Mouse (Mus musculus) lung, adult 2 months (tissue): Measurements from ENCODE around the gene Ssrp1. TPM values are rescaled to one million over a fixed set of nuclear protein-coding genes. Genes with fewer than 3 reads are reported as not detected.

Source experiments
- DNase-seq: peaks from one replicate; pipeline ENCODE4 v3.0.0; 2022
- H3K4me1 ChIP-seq: fragments of 200-500 bp; 2 replicates; pipeline ENCODE4 v1.6.1; 2011; ENCODE audit warnings: low read length; ENCODE audit not compliant: control insufficient read depth, insufficient read depth
- H3K4me3 ChIP-seq: fragments of 200-500 bp; replicated peaks from 2 replicates; pipeline ENCODE3; 2011; ENCODE audit warnings: low read depth, mild to moderate bottlenecking, control low read depth, low read length; ENCODE audit errors: extremely low read depth
- CTCF ChIP-seq: fragments of 200-500 bp; IDR thresholded peaks from 2 replicates; pipeline ENCODE4 v1.5.1; 2011; ENCODE audit warnings: mild to moderate bottlenecking, low read length, control low read depth; ENCODE audit not compliant: insufficient read depth
- POLR2A ChIP-seq: fragments of 200-500 bp; IDR thresholded peaks from 2 replicates; pipeline ENCODE4 v1.6.1; 2011; ENCODE audit warnings: low read depth, mild to moderate bottlenecking, control low read depth, low read length, borderline replicate concordance; ENCODE audit errors: extremely low read depth
- WGBS: fragments of 180-500 bp; shearing (Covaris S2); methylation state at CpG from one replicate; pipeline ENCODE4 v1.1.7; 2018; 5-methylcytosine and 5-hydroxymethylcytosine counted together
- polyA plus RNA-seq: library from polyadenylated mRNA; depleted of rRNA; stranded (reverse); fragments of >200 nt; gene quantifications from 2 replicates; pipeline ENCODE4 v1.2.3, GENCODE M21; 2012; rRNA removed

The Ssrp1 gene
- 72.9 and 97.8 TPM in 2 replicates for polyA plus RNA-seq

DNA sequence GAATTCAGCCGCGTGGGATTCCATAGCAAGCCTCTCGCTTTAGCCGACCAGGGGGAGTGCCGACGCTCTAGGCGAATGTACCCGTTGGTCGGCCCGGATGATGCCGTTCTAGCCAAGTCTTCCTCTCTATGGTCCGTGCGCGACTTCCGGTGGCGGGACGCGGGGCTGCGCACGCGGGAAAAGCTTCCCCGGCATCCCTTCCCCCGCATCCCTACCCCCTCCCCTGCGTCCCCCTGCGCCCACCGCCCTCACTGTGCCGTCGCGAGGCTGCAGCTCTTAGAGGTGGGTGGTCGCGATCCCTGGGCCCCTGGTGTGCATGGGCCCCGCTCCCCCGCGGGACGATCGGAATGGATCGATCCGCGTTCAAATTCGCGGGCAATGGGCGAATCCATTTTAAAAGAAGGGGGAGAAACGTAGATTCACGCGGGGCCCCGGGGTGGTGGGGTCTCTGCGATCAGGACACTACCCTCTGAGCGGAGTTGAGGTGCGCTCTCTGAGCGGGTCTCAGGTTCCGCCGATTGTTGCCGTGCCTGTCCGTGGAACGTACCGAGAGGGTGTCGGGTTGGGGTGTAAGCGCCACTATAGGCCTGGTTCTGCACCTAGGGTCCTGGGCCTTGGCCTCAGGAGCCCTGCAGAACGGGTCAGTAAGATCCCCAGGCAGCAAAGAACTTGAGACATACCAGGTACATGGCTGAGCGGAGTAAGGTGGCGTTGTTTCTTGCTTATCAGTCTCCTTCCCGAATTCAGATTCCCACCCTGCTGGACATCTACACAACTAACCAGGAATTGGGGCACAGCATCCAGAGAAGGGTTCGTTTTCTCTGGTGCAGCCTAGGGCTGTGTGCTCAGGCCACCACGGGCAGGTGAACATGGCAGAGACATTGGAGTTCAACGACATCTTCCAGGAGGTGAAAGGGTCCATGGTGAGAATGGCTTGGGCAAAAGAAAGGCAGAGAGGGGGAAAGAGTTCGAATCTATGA, at the start of gene Ssrp1, which contains the start of gene P2rx3:
TSS of gene Ssrp1 (plus strand) at position 188 of the 980 bp plus-strand sequence.
TSS of gene P2rx3 (minus strand) at position 416 of the 980 bp plus-strand sequence.
- H3K4me3 ChIP-seq, result peak within 1 kb of the TSS; percentile 83
- WGBS, result 1% methylated on average over 66 of the region's 66 CpGs
- TF ChIP-seq POLR2A (peak; percentile 56; the same call in 1 of the 2 replicates), CTCF (no peak)
- peak; percentile 85 for DNase-seq
- peaks cover 3% of the 10 kb centered on the region; the same call in 1 of the 2 replicates for H3K4me1 ChIP-seq

DNA sequence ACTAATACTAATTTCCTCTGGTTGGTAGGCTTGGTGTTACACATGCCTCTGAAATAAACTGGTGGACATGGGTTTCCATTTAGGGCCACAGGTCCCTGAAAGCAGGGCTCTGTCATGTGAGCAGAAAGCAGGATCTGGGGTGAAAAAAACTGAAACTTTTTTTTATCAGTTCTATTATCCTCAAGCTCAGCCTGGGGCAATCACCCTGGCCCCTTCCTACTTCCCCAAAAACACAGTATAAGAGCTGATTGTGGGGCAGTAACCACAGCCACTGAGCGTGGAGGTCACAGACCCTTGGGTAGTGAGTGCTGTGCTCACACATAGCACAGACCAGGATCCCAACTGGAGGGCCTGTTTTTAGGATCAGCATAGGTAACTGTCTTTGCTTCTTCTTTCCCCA, 49.1 kb upstream of the Ssrp1 start, which contains the start of gene Prg3:
TSS of gene Prg3 (plus strand) at position 286 of the 400 bp plus-strand sequence.
- H3K4me1 ChIP-seq, result no peaks in the 10 kb centered on the region; the same call in 1 of the 2 replicates
- TF ChIP-seq POLR2A (no peak), CTCF (no peak)
- DNase-seq, result no peak
- no peak within 1 kb of the TSS for H3K4me3 ChIP-seq
- 65% methylated on average over 1 of the region's 1 CpGs for WGBS

DNA sequence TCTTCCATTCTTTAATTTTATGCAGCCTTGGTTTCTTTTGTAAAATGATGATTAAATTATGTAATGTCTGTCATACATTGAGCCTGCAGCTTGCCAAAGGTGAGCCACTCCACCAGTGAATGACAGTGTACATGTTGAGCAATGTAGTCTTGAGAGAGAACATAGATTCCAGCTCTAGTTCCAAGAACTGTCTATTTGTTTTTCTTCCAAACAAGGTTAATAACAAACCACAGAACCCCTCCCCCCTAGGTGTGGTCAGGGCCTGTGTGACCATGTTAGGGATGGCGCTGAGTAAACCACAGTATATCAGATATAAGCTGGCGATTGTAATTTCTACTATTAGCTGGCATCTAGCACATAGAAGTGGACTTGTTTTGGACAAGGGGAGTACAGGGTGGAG, 40.7 kb upstream of the Ssrp1 start:
- TF ChIP-seq CTCF (no peak), POLR2A (no peak)
- H3K4me1 ChIP-seq, result peaks cover 4% of the 10 kb centered on the region; the same call in 1 of the 2 replicates
- DNase-seq, result no peak
- 78% methylated on average over 2 of the region's 2 CpGs for WGBS
- no peak overlapping the region for H3K4me3 ChIP-seq

DNA sequence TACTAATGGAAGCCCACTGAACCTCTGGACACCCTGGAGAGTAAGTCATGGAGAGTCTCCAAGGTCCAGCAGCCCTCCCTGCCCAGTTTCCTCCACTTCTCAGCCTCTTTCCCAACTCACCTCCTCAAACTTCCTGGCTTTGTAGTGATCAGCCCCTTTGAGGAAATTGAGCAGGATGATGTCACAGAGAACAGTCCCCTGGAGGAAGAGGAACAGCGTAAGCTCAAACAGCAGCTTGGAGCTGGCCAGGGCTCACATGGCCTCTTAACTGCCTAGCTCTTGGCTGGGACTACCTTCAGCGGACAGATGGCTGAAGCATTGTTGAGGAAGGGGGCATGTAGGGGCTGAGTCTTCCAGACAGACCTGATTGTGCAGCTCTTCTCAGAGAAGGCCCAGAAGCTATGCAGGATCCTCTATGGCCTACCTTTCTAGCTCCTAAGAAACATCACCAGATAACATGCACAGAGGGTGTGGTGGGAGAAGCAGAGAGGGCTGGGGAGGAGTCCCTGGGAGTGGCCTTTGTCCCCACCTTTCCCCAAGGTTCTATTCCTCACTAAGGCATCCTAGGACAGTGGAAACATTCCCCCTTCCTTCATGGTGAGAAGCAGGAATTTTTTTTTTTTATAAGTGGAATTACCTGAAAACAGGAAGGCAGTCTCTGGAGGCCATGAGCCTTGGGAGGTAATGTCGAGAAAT, 37.4 kb upstream of the Ssrp1 start:
- 41% methylated on average over 3 of the region's 3 CpGs for WGBS
- no peak for DNase-seq
- no peak for TF ChIP-seq CTCF
- TF ChIP-seq POLR2A, result no peak
- peaks cover 6% of the 10 kb centered on the region for H3K4me1 ChIP-seq
- no peak overlapping the region for H3K4me3 ChIP-seq

DNA sequence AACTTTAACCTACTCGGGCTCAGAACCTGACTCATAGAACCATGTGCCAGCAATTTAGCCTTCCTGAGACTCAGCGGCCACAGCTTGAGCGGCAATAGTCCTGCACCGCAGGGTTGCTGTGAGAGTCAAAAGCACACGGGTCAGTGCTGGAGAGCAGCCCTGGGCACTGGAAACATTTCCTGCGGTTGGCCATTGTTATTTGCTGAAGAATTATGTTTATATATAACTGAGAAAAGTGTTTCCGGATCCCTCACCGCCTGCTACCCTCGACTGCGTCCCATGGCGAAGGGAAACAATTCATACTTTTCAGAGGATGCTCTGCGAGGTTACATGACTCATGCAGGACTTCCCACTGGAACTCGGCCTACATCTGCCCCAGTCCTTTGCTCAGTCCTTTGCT, 35.5 kb upstream of the Ssrp1 start:
- Histone ChIP-seq H3K4me3 (no peak overlapping the region), H3K4me1 (peaks cover 6% of the 10 kb centered on the region)
- DNase-seq, result no peak
- 0 out of 2 replicates have a peak, but pooled peaks have one; percentile 24 for TF ChIP-seq POLR2A
- no peak for TF ChIP-seq CTCF
- WGBS, result 42% methylated on average over 13 of the region's 13 CpGs

DNA sequence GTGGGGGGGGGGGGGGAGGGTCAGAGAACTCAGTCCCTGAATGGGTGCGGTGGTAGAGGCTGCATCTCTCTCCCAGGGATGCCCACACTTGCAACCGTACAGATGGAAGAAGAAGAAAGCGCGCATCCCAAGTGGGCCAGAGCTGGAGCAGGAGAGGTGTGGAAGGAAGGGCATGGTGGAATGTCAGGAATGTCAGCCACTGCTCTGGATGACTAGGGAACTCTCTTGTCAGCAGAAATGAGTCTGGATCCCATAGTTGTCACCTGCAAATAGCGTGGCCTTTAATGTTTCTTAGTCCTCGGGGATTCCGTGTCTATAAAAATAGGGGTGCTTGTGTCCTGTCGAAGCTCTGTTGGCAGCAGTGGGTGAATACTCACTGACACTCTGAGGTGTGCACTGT, 34.5 kb upstream of the Ssrp1 start:
- TF ChIP-seq POLR2A (no peak), CTCF (no peak)
- no peak for DNase-seq
- H3K4me3 ChIP-seq, result no peak overlapping the region
- H3K4me1 ChIP-seq, result peaks cover 6% of the 10 kb centered on the region
- 81% methylated on average over 8 of the region's 8 CpGs for WGBS

DNA sequence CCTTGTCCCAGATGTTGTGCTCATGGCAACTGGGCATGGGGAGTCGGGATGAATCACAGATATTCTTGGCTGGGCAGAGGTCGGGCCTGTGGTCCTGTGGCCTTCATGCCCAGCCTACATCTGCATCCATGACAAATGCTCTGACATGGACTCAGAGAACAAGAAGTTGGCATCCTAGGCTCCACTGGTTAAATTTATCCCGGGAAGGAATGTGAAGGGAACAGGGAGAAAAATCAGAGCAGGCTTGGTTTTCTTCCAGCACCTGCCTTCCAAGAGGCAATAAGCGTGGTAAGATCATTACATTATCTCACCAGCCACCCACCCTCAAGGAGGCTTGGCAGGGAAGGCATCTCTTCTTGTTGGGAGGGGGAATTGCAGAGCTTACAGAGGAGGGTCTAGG, 32.7 kb upstream of the Ssrp1 start:
- no peak for DNase-seq
- Histone ChIP-seq H3K4me3 (no peak overlapping the region), H3K4me1 (peaks cover 6% of the 10 kb centered on the region)
- 88% methylated on average over 4 of the region's 4 CpGs for WGBS
- no peak for TF ChIP-seq CTCF
- TF ChIP-seq POLR2A, result no peak

DNA sequence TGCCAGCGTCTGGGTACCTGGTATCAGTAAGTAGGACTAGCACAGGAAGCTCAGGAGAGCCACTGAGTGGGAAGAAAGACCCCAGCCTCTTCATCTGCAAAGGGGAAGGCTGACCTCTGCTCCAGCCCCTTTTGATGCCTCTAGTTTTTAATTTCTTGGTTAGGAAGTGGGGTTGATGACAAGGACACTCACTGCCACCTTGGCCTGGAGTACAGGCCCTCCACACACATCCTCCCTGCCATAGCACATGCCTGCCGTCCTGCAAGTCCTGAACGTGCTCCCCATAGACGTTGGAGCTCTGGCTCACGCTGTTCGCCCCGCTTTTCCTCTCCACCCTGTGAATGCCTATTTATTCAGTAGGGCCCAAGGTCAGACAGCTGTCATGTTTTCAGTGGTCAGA, 30.4 kb upstream of the Ssrp1 start:
- DNase-seq, result no peak
- Histone ChIP-seq H3K4me1 (peaks cover 2% of the 10 kb centered on the region; the same call in 1 of the 2 replicates), H3K4me3 (no peak overlapping the region)
- TF ChIP-seq CTCF, result no peak
- TF ChIP-seq POLR2A, result no peak
- WGBS, result 84% methylated on average over 7 of the region's 7 CpGs

DNA sequence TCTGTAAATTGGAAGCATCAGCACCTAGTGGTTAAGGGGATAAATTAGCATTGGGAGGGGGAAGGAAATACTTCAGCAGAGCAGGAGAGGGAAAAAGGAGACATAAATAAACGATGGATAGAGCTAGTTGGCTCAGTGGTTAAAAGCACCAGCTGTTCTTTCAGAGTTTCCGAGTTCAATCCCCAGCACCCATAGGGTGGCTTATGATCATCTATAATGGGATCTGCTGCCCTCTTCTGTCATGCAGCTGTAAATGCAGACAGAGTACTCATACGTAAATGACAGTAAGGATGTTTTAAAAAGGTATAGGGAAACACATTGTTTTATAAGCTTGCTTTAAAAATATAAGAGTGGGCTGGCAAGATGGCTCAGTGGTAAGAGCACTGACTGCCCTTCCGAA, 29.3 kb upstream of the Ssrp1 start:
- WGBS, result 24% methylated on average over 4 of the region's 4 CpGs
- no peak for DNase-seq
- H3K4me3 ChIP-seq, result no peak overlapping the region
- TF ChIP-seq CTCF (0 out of 2 replicates have a peak, but pooled peaks have one; percentile 7), POLR2A (no peak)
- no peaks in the 10 kb centered on the region for H3K4me1 ChIP-seq

DNA sequence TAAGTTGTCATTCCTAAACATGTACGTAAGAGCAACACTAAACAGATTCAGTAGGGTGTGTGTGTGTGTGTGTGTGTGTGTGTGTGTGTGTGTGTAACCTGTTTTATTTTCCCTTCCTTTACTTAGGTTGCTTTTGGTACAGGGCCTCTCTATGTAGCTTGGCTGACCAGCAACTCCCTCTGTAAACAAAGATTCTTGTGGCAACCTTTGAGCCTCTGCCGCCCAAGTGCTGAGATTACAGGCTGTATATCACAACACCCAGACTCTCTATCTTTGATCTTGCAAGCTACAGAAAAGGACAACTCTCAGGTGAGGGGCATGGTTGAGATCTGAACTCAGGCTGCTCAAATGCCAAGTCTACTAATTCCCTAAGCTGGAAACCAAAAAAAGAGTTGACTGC, 27.8 kb upstream of the Ssrp1 start:
- Histone ChIP-seq H3K4me3 (no peak overlapping the region), H3K4me1 (no peaks in the 10 kb centered on the region)
- 67% methylated on average over 2 of the region's 2 CpGs for WGBS
- TF ChIP-seq CTCF (no peak), POLR2A (no peak)
- no peak for DNase-seq
